Mouse (Mus musculus) embryonic fibroblast, embryonic 13.5 days (primary cell): ENCODE measurements around the gene Zfp62.

Source experiments
- CTCF ChIP-seq: IDR thresholded peaks from 2 replicates; pipeline ENCODE4 v1.5.1; 2011; ENCODE audit warnings: mild to moderate bottlenecking, control low read depth, low read length, moderate library complexity, borderline replicate concordance; ENCODE audit not compliant: insufficient read depth
- POLR2A ChIP-seq: IDR thresholded peaks from 2 replicates; pipeline ENCODE4 v1.6.1; 2011; ENCODE audit warnings: low read depth, mild to moderate bottlenecking, control low read depth, low read length, moderate library complexity

- no peak for TF ChIP-seq CTCF
- no peak for TF ChIP-seq POLR2A
Measured at GRCm38 (mm10) chr11:49212577-49212976, 9.5 kb downstream of the Zfp62 start.
